Mouse (Mus musculus) embryonic fibroblast, embryonic 13.5 days (primary cell): Measurements from ENCODE around the gene Eps8l2.

Experiments
- CTCF ChIP-seq: IDR thresholded peaks from 2 replicates; pipeline ENCODE4 v1.5.1; 2011; ENCODE audit warnings: mild to moderate bottlenecking, control low read depth, low read length, moderate library complexity, borderline replicate concordance; ENCODE audit not compliant: insufficient read depth
- POLR2A ChIP-seq: IDR thresholded peaks from 2 replicates; pipeline ENCODE4 v1.6.1; 2011; ENCODE audit warnings: low read depth, mild to moderate bottlenecking, control low read depth, low read length, moderate library complexity

GRCm38 (mm10) chr7:141341689-141342226, 3.1 kb downstream of the Eps8l2 start:
- TF ChIP-seq CTCF (no peak), POLR2A (no peak)
